Mouse (Mus musculus) hindbrain, embryonic 10.5 days (tissue): ENCODE results near the gene Pla2g2d. TPM values are rescaled to one million over a fixed set of nuclear protein-coding genes. Genes with fewer than 3 reads are reported as not detected.

Experiments
- DNase-seq: peaks from one replicate; pipeline ENCODE4 v3.0.0-alpha.2; 2017; ENCODE audit warnings: low spot score
- H3K27ac ChIP-seq: fragments of 300-500 bp; sonication (generic); 2 replicates; pipeline ENCODE4 v1.5.1; 2016; ENCODE audit warnings: mild to moderate bottlenecking, moderate library complexity
- H3K27me3 ChIP-seq: fragments of 300-500 bp; sonication (generic); 2 replicates; pipeline ENCODE4 v1.6.1; 2016; ENCODE audit warnings: mild to moderate bottlenecking; ENCODE audit not compliant: poor library complexity, insufficient read depth, severe bottlenecking
- H3K36me3 ChIP-seq: fragments of 300-500 bp; sonication (generic); 2 replicates; pipeline ENCODE4 v1.6.1; 2016; ENCODE audit warnings: mild to moderate bottlenecking, moderate library complexity
- H3K4me1 ChIP-seq: fragments of 300-500 bp; sonication (generic); replicated peaks from 2 replicates; pipeline ENCODE4 v1.6.1; 2016; ENCODE audit warnings: mild to moderate bottlenecking
- H3K4me3 ChIP-seq: fragments of 300-500 bp; sonication (generic); 2 replicates; pipeline ENCODE4 v1.5.1; 2016; ENCODE audit warnings: mild to moderate bottlenecking, moderate library complexity
- H3K9me3 ChIP-seq: fragments of 300-500 bp; sonication (generic); 2 replicates; pipeline ENCODE4 v1.6.1; 2016; ENCODE audit warnings: mild to moderate bottlenecking, moderate library complexity
- WGBS: fragments of 180-500 bp; shearing (Covaris S2); methylation state at CpG from one replicate; pipeline ENCODE4 v1.1.7; 2016; 5-methylcytosine and 5-hydroxymethylcytosine counted together
- polyA plus RNA-seq: library from polyadenylated mRNA; unstranded; fragments of >200 nt; fragmentation: Nextera tagmentation; extraction: Ambion mirVana; gene quantifications from 2 replicates; pipeline ENCODE4 v1.2.1, GENCODE M21; 2016

Pla2g2d gene
- polyA plus RNA-seq, 1 experiment from 2014 or later: 1.4 TPM

DNA sequence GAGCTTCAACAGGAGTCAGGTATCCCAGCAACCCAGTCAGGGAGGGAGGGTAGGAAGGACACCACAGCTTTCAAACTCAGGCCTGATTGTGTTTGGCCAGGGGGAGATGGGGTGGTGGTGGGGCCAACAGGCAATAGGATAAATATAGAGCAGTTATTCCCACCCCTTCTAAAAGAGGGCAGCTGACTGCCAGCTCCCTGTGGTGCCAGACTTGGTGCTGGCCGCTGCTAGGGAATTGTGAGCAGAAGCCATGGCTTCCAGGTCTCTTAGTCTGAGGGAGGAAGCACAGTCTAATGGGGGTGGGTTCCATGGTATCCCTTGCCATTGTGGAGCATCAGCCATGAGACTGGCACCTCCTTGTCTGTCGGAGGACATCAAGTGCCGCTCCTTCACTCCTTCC lies 21.9 kb upstream of the Pla2g2d start:
- Histone ChIP-seq H3K4me3 (no peak overlapping the region), H3K4me1 (peaks cover 35% of the 10 kb centered on the region), H3K27ac (no peak overlapping the region), H3K9me3 (peaks cover 5% of the 10 kb centered on the region; the same call in 1 of the 2 replicates), H3K36me3 (no peaks in the 10 kb centered on the region), H3K27me3 (no peaks in the 10 kb centered on the region)
- 85% methylated on average over 3 of the region's 3 CpGs for WGBS
- DNase-seq: no peak

DNA sequence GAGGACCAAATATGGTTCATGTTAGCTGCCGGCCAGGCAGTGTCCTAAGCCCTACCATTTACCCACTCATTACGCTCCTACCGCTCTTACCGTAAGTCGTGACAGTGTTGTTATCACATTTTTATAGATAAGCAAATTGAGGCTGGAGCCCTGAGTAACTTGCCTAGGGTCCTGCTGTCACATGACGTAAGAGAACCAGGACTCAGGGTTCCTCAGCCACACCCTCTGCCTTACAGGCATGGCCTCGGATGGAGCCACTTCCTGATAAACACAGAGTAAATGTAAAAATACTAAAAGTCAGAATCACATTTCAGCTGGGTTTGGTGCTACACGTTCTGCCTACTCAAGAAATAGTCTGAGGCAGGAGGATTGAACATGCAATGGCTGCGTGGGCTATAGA lies 21.1 kb upstream of the Pla2g2d start:
- H3K9me3 ChIP-seq: peaks cover 5% of the 10 kb centered on the region; the same call in 1 of the 2 replicates
- no peak overlapping the region for H3K27ac ChIP-seq
- peaks cover 29% of the 10 kb centered on the region for H3K4me1 ChIP-seq
- H3K27me3 ChIP-seq: no peaks in the 10 kb centered on the region
- no peak for DNase-seq
- no peaks in the 10 kb centered on the region for H3K36me3 ChIP-seq
- WGBS: 88% methylated on average over 9 of the region's 9 CpGs
- no peak overlapping the region for H3K4me3 ChIP-seq

GRCm38 (mm10) chr4:138755439-138755838 lies 20.1 kb upstream of the Pla2g2d start:
- no peak for DNase-seq
- Histone ChIP-seq H3K27me3 (no peaks in the 10 kb centered on the region), H3K27ac (no peak overlapping the region), H3K4me3 (no peak overlapping the region), H3K4me1 (peaks cover 21% of the 10 kb centered on the region), H3K36me3 (no peaks in the 10 kb centered on the region), H3K9me3 (peaks cover 5% of the 10 kb centered on the region; the same call in 1 of the 2 replicates)
- 74% methylated on average over 4 of the region's 4 CpGs for WGBS

DNA sequence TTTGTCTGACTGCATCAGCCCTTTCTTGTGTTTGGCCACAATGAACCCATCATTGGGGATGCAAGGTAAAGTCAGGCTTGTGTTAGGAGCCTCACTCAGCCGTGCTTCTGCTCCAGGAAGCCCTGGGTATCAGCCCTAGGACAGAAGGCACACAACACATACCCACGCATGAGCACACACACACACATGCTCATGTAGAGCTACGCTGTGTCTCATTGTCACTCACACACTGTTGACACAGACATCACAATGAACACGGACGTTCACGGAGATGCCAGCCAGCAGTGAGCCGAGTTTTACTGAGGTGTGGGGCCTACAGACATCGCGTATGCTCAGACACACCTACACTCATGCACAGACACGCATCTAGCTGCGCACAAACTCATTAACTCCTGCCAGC lies 19.6 kb upstream of the Pla2g2d start:
- Histone ChIP-seq H3K36me3 (no peaks in the 10 kb centered on the region), H3K27ac (no peak overlapping the region), H3K4me1 (peaks cover 21% of the 10 kb centered on the region), H3K9me3 (peaks cover 5% of the 10 kb centered on the region; the same call in 1 of the 2 replicates), H3K27me3 (no peaks in the 10 kb centered on the region), H3K4me3 (no peak overlapping the region)
- WGBS: 85% methylated on average over 11 of the region's 11 CpGs
- DNase-seq: no peak

GRCm38 (mm10) chr4:138757416-138757815 lies 18.1 kb upstream of the Pla2g2d start, which contains the start of gene Pla2g2f:
Pla2g2f (minus strand) TSS chr4:138757626.
- Histone ChIP-seq H3K27me3 (no peaks in the 10 kb centered on the region), H3K4me1 (peaks cover 21% of the 10 kb centered on the region), H3K9me3 (peaks cover 3% of the 10 kb centered on the region; the same call in 1 of the 2 replicates), H3K4me3 (no peak within 1 kb of the TSS), H3K36me3 (no peaks in the 10 kb centered on the region), H3K27ac (0 out of 2 replicates have a peak within 1 kb of the TSS, but pooled peaks have one; percentile 35)
- no peak for DNase-seq
- 66% methylated on average over 8 of the region's 8 CpGs for WGBS

DNA sequence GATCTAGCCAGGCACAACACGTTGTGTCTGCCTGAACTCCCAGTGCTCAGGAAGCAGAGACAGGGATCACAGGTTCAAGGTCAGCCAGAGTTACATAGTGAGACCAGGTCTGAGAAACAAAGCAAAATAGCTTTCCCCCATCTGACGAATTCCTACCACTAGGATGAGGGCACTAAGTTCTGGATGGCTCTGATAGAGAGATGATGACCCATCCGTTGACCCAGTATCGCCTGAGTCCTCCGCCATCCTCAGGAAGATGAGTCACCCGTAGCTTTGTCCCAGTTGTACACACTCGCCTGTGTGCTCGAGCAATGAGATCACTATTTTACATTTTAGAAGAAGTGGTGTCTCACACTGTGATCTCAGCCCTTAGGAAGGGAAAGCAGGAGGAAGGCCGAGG lies 13.3 kb upstream of the Pla2g2d start:
- 82% methylated on average over 9 of the region's 9 CpGs for WGBS
- Histone ChIP-seq H3K27me3 (no peaks in the 10 kb centered on the region), H3K4me3 (no peak overlapping the region), H3K27ac (no peak overlapping the region), H3K9me3 (no peaks in the 10 kb centered on the region), H3K36me3 (no peaks in the 10 kb centered on the region), H3K4me1 (peaks cover 4% of the 10 kb centered on the region)
- DNase-seq: no peak

GRCm38 (mm10) chr4:138771970-138772369 lies 3.6 kb upstream of the Pla2g2d start:
- no peaks in the 10 kb centered on the region for H3K27me3 ChIP-seq
- H3K27ac ChIP-seq: no peak overlapping the region
- WGBS: 89% methylated on average over 10 of the region's 10 CpGs
- DNase-seq: no peak
- H3K9me3 ChIP-seq: no peaks in the 10 kb centered on the region
- H3K4me1 ChIP-seq: peaks cover 1% of the 10 kb centered on the region
- no peak overlapping the region for H3K4me3 ChIP-seq
- H3K36me3 ChIP-seq: no peaks in the 10 kb centered on the region

GRCm38 (mm10) chr4:138772386-138772785 lies 3.1 kb upstream of the Pla2g2d start:
- H3K27me3 ChIP-seq: no peaks in the 10 kb centered on the region
- no peak overlapping the region for H3K4me3 ChIP-seq
- no peak overlapping the region for H3K27ac ChIP-seq
- no peaks in the 10 kb centered on the region for H3K36me3 ChIP-seq
- peaks cover 6% of the 10 kb centered on the region for H3K4me1 ChIP-seq
- DNase-seq: no peak
- no peaks in the 10 kb centered on the region for H3K9me3 ChIP-seq
- 77% methylated on average over 5 of the region's 5 CpGs for WGBS

- Histone ChIP-seq H3K27ac (peak overlapping the region; percentile 78), H3K36me3 (no peaks in the 10 kb centered on the region), H3K9me3 (no peaks in the 10 kb centered on the region), H3K4me3 (no peak overlapping the region), H3K4me1 (peaks cover 21% of the 10 kb centered on the region), H3K27me3 (no peaks in the 10 kb centered on the region)
- peak; percentile 41 for DNase-seq
- 53% methylated on average over 20 of the region's 20 CpGs for WGBS
These were observed 2.2 kb downstream of the Pla2g2d start for GRCm38 (mm10) chr4:138777417-138778407.

GRCm38 (mm10) chr4:138780300-138780699 lies 4.8 kb downstream of the Pla2g2d start:
- Histone ChIP-seq H3K9me3 (no peaks in the 10 kb centered on the region), H3K4me1 (peaks cover 21% of the 10 kb centered on the region), H3K4me3 (no peak overlapping the region), H3K27me3 (peaks cover 4% of the 10 kb centered on the region; the same call in 1 of the 2 replicates), H3K36me3 (no peaks in the 10 kb centered on the region), H3K27ac (no peak overlapping the region)
- WGBS: 93% methylated on average over 5 of the region's 5 CpGs
- no peak for DNase-seq

DNA sequence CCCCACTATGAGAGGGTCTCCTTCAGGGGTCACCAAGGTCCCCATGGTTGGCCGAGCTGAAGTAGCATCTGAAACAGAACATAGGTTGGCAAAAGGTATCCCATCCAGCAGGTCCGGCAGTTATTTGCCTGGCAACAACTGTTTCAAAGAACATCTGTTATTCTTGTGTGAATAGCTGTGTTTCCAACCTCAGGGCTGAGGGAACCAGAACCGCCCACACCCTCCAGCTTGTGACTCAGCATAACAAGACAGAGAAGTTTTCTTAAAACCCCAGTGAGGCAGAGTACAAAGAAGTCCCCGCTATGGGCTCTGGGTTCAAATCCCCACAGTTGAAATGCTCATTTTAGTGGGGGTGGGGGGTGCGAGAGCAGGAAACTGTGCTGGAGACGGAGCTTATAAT lies 6.6 kb downstream of the Pla2g2d start:
- H3K9me3 ChIP-seq: no peaks in the 10 kb centered on the region
- no peak for DNase-seq
- H3K4me3 ChIP-seq: no peak overlapping the region
- no peak overlapping the region for H3K27ac ChIP-seq
- H3K27me3 ChIP-seq: peaks cover 4% of the 10 kb centered on the region; the same call in 1 of the 2 replicates
- WGBS: 80% methylated on average over 6 of the region's 6 CpGs
- peaks cover 18% of the 10 kb centered on the region for H3K4me1 ChIP-seq
- H3K36me3 ChIP-seq: no peaks in the 10 kb centered on the region

DNA sequence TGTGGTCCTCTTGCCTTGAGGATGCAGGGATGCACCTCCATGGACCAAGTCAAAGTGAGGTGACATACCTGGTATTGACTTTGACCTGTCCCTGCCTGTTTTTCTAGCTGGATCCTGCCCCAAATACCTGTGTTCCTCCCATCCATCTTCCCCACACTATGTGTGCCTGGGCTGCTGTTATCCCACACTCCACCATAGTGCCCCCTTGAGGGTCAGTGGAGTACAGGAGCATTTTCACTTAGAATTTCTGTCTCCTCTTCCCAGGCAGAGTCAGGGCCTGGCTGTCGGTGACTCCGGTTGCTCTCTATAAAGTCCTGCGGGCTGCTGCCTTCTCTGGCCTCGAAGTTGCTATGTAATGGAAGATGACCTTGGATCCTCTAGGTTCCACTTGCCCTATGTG lies 10.2 kb downstream of the Pla2g2d start:
- Histone ChIP-seq H3K27me3 (peaks cover 4% of the 10 kb centered on the region), H3K4me3 (no peak overlapping the region), H3K36me3 (no peaks in the 10 kb centered on the region), H3K4me1 (no peaks in the 10 kb centered on the region), H3K27ac (no peak overlapping the region), H3K9me3 (no peaks in the 10 kb centered on the region)
- WGBS: 64% methylated on average over 4 of the region's 4 CpGs
- DNase-seq: no peak

GRCm38 (mm10) chr4:138786141-138786540 lies 10.6 kb downstream of the Pla2g2d start:
- Histone ChIP-seq H3K4me1 (no peaks in the 10 kb centered on the region), H3K27me3 (peaks cover 4% of the 10 kb centered on the region), H3K27ac (no peak overlapping the region), H3K36me3 (no peaks in the 10 kb centered on the region), H3K4me3 (no peak overlapping the region), H3K9me3 (no peaks in the 10 kb centered on the region)
- whole genome bisulfite sequencing: 76% methylated on average over 4 of the region's 4 CpGs
- DNase-seq: no peak
